Mouse (Mus musculus) CH12.LX (cell line): ENCODE measurements around the gene Cmtm3.

Experiments
- CHD2 ChIP-seq: IDR thresholded peaks from 2 replicates; pipeline ENCODE4 v1.6.1; 2011; ENCODE audit warnings: low read length, improper control_type of control experiment
- CTCF ChIP-seq, 2 experiments: IDR thresholded peaks in 1 of 2; conservative IDR thresholded peaks in 1 of 2; 2 replicates each; pipeline ENCODE4 v1.5.1; 2011 to 2012; ENCODE audit warnings: low read depth in 2 of 2, low read length in 2 of 2, improper control_type of control experiment in 1 of 2, inconsistent platforms in 1 of 2, mild to moderate bottlenecking in 1 of 2, moderate library complexity in 1 of 2
- ETS1 ChIP-seq: conservative IDR thresholded peaks from 2 replicates; pipeline ENCODE4 v1.6.1; 2012; ENCODE audit warnings: low read depth, mild to moderate bottlenecking, inconsistent platforms, low read length, improper control_type of control experiment, moderate library complexity
- IRF4 ChIP-seq: IDR thresholded peaks from 2 replicates; pipeline ENCODE4 v1.6.1; 2014; ENCODE audit warnings: low read depth, mild to moderate bottlenecking, inconsistent platforms, low read length, improper control_type of control experiment
- JUND ChIP-seq: conservative IDR thresholded peaks from 2 replicates; pipeline ENCODE4 v1.6.1; 2011; ENCODE audit warnings: low read depth, low read length, improper control_type of control experiment
- NRF1 ChIP-seq: IDR thresholded peaks from 2 replicates; pipeline ENCODE4 v1.6.1; 2014; ENCODE audit warnings: low read depth, mild to moderate bottlenecking, inconsistent platforms, low read length, improper control_type of control experiment, moderate library complexity
- POLR2A ChIP-seq: IDR thresholded peaks from 2 replicates; pipeline ENCODE4 v1.6.1; 2011; ENCODE audit warnings: low read depth, mild to moderate bottlenecking, improper control_type of control experiment, low read length
- USF1 ChIP-seq: IDR thresholded peaks from 2 replicates; pipeline ENCODE4 v1.6.1; 2014; ENCODE audit warnings: low read depth, mild to moderate bottlenecking, inconsistent platforms, low read length, improper control_type of control experiment

DNA sequence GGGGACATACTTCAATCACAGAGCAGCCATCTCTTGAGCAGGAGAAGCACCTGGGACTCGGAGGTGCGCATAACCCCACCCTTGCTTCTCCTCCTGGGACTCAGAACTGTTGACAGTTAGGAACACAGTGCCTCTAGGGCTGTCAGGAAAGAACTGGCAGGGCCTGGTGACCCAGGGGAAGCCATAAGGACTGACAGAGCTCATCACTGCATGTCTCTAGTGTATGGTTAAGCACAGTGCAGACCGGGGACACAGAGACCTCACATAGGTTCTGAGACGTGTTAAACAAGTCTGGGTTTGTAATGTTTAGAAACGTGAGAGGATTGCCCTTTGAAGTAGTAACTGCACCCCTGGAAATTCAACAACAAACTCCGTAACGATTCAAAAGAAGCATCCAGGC, 48.3 kb downstream of the Cmtm3 start:
- TF ChIP-seq CHD2 (no peak), USF1 (no peak), CTCF (conservative IDR thresholded peaks at IDR 0.05 in 1 of 2, IDR thresholded peaks at IDR 0.05 in 1 of 2; ENCODE audit: low read depth in 2 of 2, low read length in 2 of 2) (no peak), IRF4 (no peak), NRF1 (no peak), POLR2A (no peak), JUND (no peak), ETS1 (no peak)
